ENCODE assay signal across 15 mouse cellular contexts in genomic region chr7:112154445-112154844, GRCm38 (mm10). TPM values are rescaled to one million over a fixed set of nuclear protein-coding genes. Genes with fewer than 3 reads are reported as not detected.
A peak's percentile ranks its signal among the peaks of the same experiment; 100 is the strongest.
DNase-seq lines count a peak whose midpoint lies in the region; ATAC-seq and TF ChIP-seq lines count a peak whose summit lies in the region.
"Had no signal": no experiment of that assay in that cellular context is flagged by ENCODE, and none has a peak within 500 bp of the region (broad histone marks: within the 10 kb centered on the region; RNA-seq: fewer than 3 reads in every experiment).

No protein-coding gene starts in this region.

- no peak for ATAC-seq in forebrain, postnatal 0 days
- no peak for ATAC-seq in forebrain, embryonic 15.5 days (replicated peaks)
- ATAC-seq in limb, embryonic 13.5 days (ENCODE audit: low FRiP score, low read depth): peak; percentile 48; the same call in 1 of the 2 replicates
- ATAC-seq in Patski: peak; percentile 29
- no peak for ATAC-seq in stomach, embryonic 14.5 days (ENCODE audit: insufficient number of reproducible peaks, insufficient read depth, low FRiP score, low read depth)

- H3K36me3 ChIP-seq in forebrain, postnatal 0 days (ENCODE audit: insufficient read depth): no peaks in the 10 kb centered on the region
- no peaks in the 10 kb centered on the region for H3K36me3 ChIP-seq in forebrain, embryonic 15.5 days
- H3K36me3 ChIP-seq in limb, embryonic 13.5 days: peaks cover 6% of the 10 kb centered on the region
- H3K36me3 ChIP-seq in limb, embryonic 10.5 days: no peaks in the 10 kb centered on the region
- H3K36me3 ChIP-seq in stomach, embryonic 14.5 days (ENCODE audit: control insufficient read depth, insufficient read depth, low read length): peaks cover 3% of the 10 kb centered on the region; the same call in 1 of the 2 replicates
- H3K36me3 ChIP-seq: hindbrain, embryonic 15.5 days; midbrain, embryonic 10.5 days had no signal

- H3K27me3 ChIP-seq in forebrain, postnatal 0 days (ENCODE audit: insufficient read depth, low read length): no peaks in the 10 kb centered on the region
- peaks cover 8% of the 10 kb centered on the region; the same call in 1 of the 2 replicates for H3K27me3 ChIP-seq in forebrain, embryonic 15.5 days
- H3K27me3 ChIP-seq in limb, embryonic 13.5 days: peaks cover 11% of the 10 kb centered on the region
- peaks cover 20% of the 10 kb centered on the region for H3K27me3 ChIP-seq in limb, embryonic 10.5 days (ENCODE audit: low read depth, poor library complexity, severe bottlenecking)
- H3K27me3 ChIP-seq in Patski: no peaks in the 10 kb centered on the region
- H3K27me3 ChIP-seq in stomach, embryonic 14.5 days (ENCODE audit: control insufficient read depth, insufficient read depth, low read length): no peaks in the 10 kb centered on the region

- no peak for TF ChIP-seq CTCF in forebrain, postnatal 0 days (IDR thresholded peaks at IDR 0.05; ENCODE audit: low read depth)
- no peak for TF ChIP-seq CTCF in Patski (IDR thresholded peaks at IDR 0.05)

- H3K4me3 ChIP-seq in forebrain, postnatal 0 days (ENCODE audit: low read depth, low read length): no peak overlapping the region
- H3K4me3 ChIP-seq in forebrain, embryonic 15.5 days: no peak overlapping the region
- no peak overlapping the region for H3K4me3 ChIP-seq in limb, embryonic 13.5 days
- no peak overlapping the region for H3K4me3 ChIP-seq in limb, embryonic 10.5 days
- H3K4me3 ChIP-seq in stomach, embryonic 14.5 days (ENCODE audit: low read depth, low read length): no peak overlapping the region
- H3K4me3 ChIP-seq: hindbrain, embryonic 15.5 days; midbrain, embryonic 10.5 days had no signal

- in situ Hi-C loops in Patski (cut with MboI; ENCODE audit: low pct_unique_long_range_greater_than_20kb): no loop called here

- POLR2A ChIA-PET in Patski (lab: Charles Lee): no interaction called here

- peak; percentile 18 for DNase-seq in forebrain, postnatal 0 days
- no peak for DNase-seq in limb, embryonic 10.5 days (ENCODE audit: low spot score)
- no peak for DNase-seq in Patski (ENCODE audit: low read depth, low spot score)
- DNase-seq in T-cell, adult 2 months (ENCODE audit: low spot score): no peak
- no peak for DNase-seq in layer of hippocampus, adult 11-12 months (ENCODE audit: low spot score)
- DNase-seq: B cell, adult 2 months; cerebellum, adult 11 months; gastrocnemius, postnatal 14 days; heart, postnatal 10 days; thymus, postnatal 25 days had no signal

- no peak overlapping the region; the same call in 1 of the 2 replicates for H3K4me2 ChIP-seq in forebrain, postnatal 0 days (ENCODE audit: low read depth)
- H3K4me2 ChIP-seq in forebrain, embryonic 15.5 days (replicated peaks): no peak overlapping the region
- 0 out of 2 replicates have a peak overlapping the region, but pooled peaks have one; percentile 35 for H3K4me2 ChIP-seq in limb, embryonic 13.5 days (replicated peaks)
- H3K4me2 ChIP-seq in stomach, embryonic 14.5 days (replicated peaks; ENCODE audit: low read depth, low read length): no peak overlapping the region
- H3K4me2 ChIP-seq: hindbrain, embryonic 15.5 days had no signal

- H3K9ac ChIP-seq in forebrain, postnatal 0 days: no peak overlapping the region
- no peak overlapping the region for H3K9ac ChIP-seq in forebrain, embryonic 15.5 days (replicated peaks)
- no peak overlapping the region for H3K9ac ChIP-seq in limb, embryonic 13.5 days
- no peak overlapping the region for H3K9ac ChIP-seq in stomach, embryonic 14.5 days (replicated peaks; ENCODE audit: low read depth, low read length)
- H3K9ac ChIP-seq: hindbrain, embryonic 15.5 days had no signal

- WGBS in forebrain, postnatal 0 days: 73% methylated on average over 4 of the region's 4 CpGs
- WGBS in forebrain, embryonic 15.5 days: 78% methylated on average over 4 of the region's 4 CpGs
- WGBS in limb, embryonic 13.5 days: 42% methylated on average over 4 of the region's 4 CpGs
- 91% methylated on average over 4 of the region's 4 CpGs for WGBS in limb, embryonic 10.5 days
- WGBS in stomach, embryonic 14.5 days: 78% methylated on average over 4 of the region's 4 CpGs

- CTCF ChIA-PET in Patski (lab: Charles Lee): interaction anchor here (1.1 to 2.0 kb wide), 5 partner anchors 10 to 51 kb away, joined by 3 to 9 read pairs (median 4); no protein-coding TSS in a partner anchor

- peaks cover 9% of the 10 kb centered on the region; the same call in 1 of the 2 replicates for H3K4me1 ChIP-seq in forebrain, postnatal 0 days (ENCODE audit: insufficient read depth)
- peaks cover 18% of the 10 kb centered on the region for H3K4me1 ChIP-seq in forebrain, embryonic 15.5 days
- H3K4me1 ChIP-seq in limb, embryonic 13.5 days: peaks cover 51% of the 10 kb centered on the region
- H3K4me1 ChIP-seq in limb, embryonic 10.5 days: peaks cover 25% of the 10 kb centered on the region
- peaks cover 19% of the 10 kb centered on the region for H3K4me1 ChIP-seq in stomach, embryonic 14.5 days (ENCODE audit: control insufficient read depth, insufficient read depth, low read length)

- H3K9me3 ChIP-seq in forebrain, postnatal 0 days (ENCODE audit: low read length): no peaks in the 10 kb centered on the region
- H3K9me3 ChIP-seq in forebrain, embryonic 15.5 days: no peaks in the 10 kb centered on the region
- no peaks in the 10 kb centered on the region for H3K9me3 ChIP-seq in limb, embryonic 13.5 days
- H3K9me3 ChIP-seq in limb, embryonic 10.5 days (replicated peaks): no peaks in the 10 kb centered on the region
- no peaks in the 10 kb centered on the region for H3K9me3 ChIP-seq in stomach, embryonic 14.5 days (ENCODE audit: control insufficient read depth, low read depth, low read length)
- H3K9me3 ChIP-seq: hindbrain, embryonic 15.5 days; midbrain, embryonic 10.5 days had no signal

- no peak overlapping the region for H3K27ac ChIP-seq in forebrain, postnatal 0 days (ENCODE audit: low read depth, low read length)
- no peak overlapping the region for H3K27ac ChIP-seq in forebrain, embryonic 15.5 days (replicated peaks)
- H3K27ac ChIP-seq in limb, embryonic 13.5 days: peak overlapping the region; percentile 23; the same call in 1 of the 2 replicates
- H3K27ac ChIP-seq in limb, embryonic 10.5 days: no peak overlapping the region
- H3K27ac ChIP-seq in stomach, embryonic 14.5 days (ENCODE audit: low read length): peak overlapping the region; percentile 49; the same call in 1 of the 2 replicates
- H3K27ac ChIP-seq: hindbrain, embryonic 15.5 days; midbrain, embryonic 10.5 days had no signal

RNA-seq across cellular contexts. Expression of gene Dkk3, which starts 4.4 kb away (rescaled TPM):
- 50.8 and 53.8 TPM in 2 replicates for total RNA-seq in forebrain, postnatal 0 days (2014; rRNA removed)
- polyA plus RNA-seq in forebrain, postnatal 0 days (2015; fragmentation: Nextera tagmentation; extraction: Ambion mirVana): 48.1 and 49.9 TPM in 2 replicates
- polyA plus RNA-seq in forebrain, embryonic 15.5 days (2015; fragmentation: Nextera tagmentation; extraction: Ambion mirVana): 22.3 and 25.9 TPM in 2 replicates
- 41.3 and 45.4 TPM in 2 replicates for polyA plus RNA-seq in limb, embryonic 13.5 days (2015; fragmentation: Nextera tagmentation; extraction: Ambion mirVana)
- 4.9 and 6.3 TPM in 2 replicates for polyA plus RNA-seq in limb, embryonic 10.5 days (2016; fragmentation: Nextera tagmentation; extraction: Ambion mirVana)
- polyA plus RNA-seq in Patski (2021): 99.9 TPM
- polyA plus RNA-seq in stomach, embryonic 14.5 days (2014; fragmentation: Nextera tagmentation; extraction: Ambion mirVana): 29.5 and 31.5 TPM in 2 replicates

Comparison
In these comparisons a context has a peak if more than half of its experiments do, and no peak if none do; other contexts are left out.
1. H3K27ac ChIP-seq: peak in limb, embryonic 13.5 days (single experiment) and stomach, embryonic 14.5 days (single experiment); none in forebrain, postnatal 0 days (single experiment), forebrain, embryonic 15.5 days (single experiment) and limb, embryonic 10.5 days (single experiment).
2. ATAC-seq: peak in limb, embryonic 13.5 days (single experiment) and Patski (single experiment); none in forebrain, postnatal 0 days (single experiment), forebrain, embryonic 15.5 days (single experiment) and stomach, embryonic 14.5 days (single experiment).